Mouse (Mus musculus) naive thymus-derived CD4-positive, alpha-beta T cell, adult 2 months (primary cell): ENCODE data around the gene Zfp207.
A peak's percentile ranks its signal among the peaks of the same experiment; 100 is the strongest.
"Not testable (repeated sequence)": the region's sequence is repeated elsewhere in the genome, so short reads cannot be mapped to it uniquely, and the experiment has no call there.

Source experiments
- DNase-seq: peaks from one replicate; pipeline ENCODE4 v3.0.0-alpha.2; 2011; ENCODE audit warnings: low read depth

The Zfp207 gene

GRCm38 (mm10) chr11:80383019-80383625 lies at the start of gene Zfp207:
TSS of gene Zfp207 (plus strand) at chr11:80383279.
- DNase-seq: peak; percentile 97

- DNase-seq: no peak
These were observed 47.3 kb upstream of the Zfp207 start for GRCm38 (mm10) chr11:80335609-80336350.

DNA sequence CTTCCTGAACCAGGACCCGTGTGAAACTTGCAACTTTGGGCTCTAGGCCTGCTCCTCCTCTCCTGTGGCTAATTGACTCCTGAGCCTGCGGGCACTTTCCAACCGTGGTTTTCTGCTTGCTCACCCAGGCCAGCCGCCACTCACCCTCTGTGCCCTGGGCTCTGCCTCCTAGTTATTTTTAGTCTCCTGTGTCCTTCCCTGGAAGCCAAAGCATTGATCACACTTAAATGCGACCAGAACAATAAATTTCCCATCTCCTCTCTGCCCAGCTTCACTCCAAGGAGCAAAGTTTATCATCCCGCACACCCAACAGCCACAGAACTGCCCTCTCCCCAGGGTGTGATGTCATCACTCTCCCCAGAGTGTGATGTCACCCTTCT lies 46.7 kb upstream of the Zfp207 start:
- DNase-seq: no peak

DNA sequence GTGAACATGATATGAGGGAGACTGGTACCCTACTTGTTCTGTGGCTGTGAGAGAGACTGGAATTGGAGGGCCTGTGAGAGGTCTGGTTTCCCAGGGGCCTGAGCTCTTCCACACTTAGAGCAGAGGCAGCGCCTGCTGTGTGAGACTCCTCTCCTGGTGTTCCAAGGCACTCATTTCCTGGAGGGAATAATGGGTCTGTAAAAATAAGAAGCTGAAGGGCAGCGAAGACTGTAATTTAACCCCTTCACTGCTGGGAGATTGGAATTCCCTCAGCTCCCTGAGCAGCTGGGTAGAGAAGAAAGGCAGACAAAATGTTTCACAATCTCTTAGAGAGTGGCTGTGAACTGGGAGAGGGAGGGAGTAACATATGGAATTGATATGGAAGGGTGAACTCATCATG lies 40.6 kb upstream of the Zfp207 start:
- no peak for DNase-seq

- DNase-seq: peak; percentile 86
These were observed 31.1 kb upstream of the Zfp207 start for GRCm38 (mm10) chr11:80351832-80352430.

GRCm38 (mm10) chr11:80354832-80355231 lies 28.2 kb upstream of the Zfp207 start:
- no peak for DNase-seq

DNA sequence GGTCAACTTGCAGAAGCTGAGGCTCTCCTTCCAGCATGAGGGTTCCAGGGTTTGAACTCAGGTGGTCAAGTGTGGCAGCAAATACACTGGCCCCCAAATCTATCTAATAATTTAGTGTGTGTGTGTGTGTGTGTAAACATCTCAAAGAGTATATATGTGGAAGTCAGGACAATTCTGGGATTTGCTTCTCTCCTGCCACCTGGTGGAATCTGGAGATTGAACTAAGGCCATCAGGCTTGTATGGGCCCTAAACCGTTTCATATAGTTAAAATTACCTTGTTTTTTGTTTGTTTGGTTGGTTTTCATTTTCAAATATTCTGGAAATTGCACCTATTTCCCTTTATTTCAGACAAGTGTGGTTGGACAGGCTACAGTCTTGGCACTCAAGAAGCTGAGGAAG lies 14.1 kb upstream of the Zfp207 start:
- DNase-seq: no peak

GRCm38 (mm10) chr11:80376651-80377050 lies 6.4 kb upstream of the Zfp207 start:
- peak; percentile 54 for DNase-seq

DNA sequence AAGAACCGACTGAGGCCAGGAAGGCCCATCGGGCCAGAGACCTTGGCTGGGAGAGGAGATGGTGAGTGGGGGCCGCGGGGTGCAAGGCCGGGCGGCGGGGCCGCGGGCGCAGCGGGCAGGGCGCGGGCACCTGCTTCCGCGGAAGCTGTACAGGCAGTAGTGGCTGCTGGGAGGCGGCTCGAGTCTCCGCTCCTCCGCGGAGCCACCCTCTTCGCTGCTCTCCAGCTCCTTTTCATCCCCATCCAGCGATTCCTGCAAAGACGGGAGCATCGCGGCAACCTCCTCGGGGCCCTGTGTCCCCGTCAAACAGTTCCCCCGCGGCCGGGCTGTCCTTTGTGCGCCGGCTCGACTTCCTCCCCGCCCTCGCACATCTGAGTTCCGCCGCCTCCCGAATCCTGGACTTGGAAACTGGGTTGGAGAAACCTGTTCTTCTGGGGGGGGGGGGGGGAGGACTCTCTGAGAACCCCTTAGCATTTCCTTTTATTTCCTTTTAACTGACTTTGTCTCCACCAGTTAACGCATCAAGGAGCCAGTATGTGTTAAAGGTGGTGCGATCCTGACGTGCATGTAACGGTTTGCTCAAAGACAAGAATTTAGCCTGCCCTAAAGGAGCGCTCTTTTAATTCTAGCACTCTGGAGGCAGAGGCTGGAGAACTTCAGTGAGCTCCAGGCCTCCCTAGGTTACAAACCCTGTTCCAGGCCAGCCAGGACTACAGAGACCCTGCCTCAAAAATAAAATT lies 5.2 kb upstream of the Zfp207 start, which contains the start of gene 5730455P16Rik:
Gene 5730455P16Rik (minus strand): TSS at position 323 of the 740 bp plus-strand sequence.
- peak; percentile 85 for DNase-seq

DNA sequence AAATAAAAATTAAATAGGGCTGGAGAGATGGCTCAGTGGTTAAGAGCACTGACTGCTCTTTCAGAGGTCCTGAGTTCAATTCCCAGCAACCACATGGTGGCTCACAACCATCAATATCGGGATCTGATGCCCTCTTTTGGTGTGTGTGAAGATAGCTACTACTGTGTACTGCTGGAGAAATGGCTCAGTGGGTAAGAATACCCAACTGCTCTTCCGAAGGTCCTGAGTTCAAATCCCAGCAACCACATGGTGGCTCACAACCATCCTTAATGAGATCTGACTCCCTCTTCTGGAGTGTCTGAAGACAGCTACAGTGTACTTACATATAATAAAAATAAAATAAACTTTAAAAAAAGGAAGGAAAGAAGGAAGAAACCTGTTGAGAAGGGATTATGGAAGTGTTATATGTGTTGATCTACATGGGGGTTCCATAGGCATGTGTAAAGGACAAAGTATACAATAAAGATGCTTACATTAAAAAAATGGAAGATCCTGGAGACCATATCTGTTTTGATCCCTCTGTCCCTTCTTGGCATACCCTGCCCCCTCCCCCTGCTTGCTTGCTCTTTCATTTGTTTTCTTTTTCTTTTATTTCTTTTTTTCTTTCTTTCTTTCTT lies 4.5 kb upstream of the Zfp207 start:
- not testable (repeated sequence) for DNase-seq

DNA sequence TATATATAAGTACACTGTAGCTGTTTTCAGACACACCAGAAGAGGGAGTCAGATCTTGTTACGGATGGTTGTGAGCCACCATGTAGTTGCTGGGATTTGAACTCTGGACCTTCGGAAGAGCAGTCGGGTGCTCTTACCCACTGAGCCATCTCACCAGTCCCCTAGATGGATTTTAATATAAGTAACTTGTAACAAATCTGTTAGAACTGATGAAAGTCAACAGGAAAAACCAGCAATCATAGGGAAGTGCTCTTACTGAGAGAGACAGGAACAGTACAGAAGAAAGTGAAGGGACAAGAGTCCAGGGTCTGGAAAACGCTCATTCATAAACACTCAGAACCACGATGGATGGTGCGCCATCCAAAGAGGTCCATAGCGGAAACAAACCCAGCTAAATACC lies 3.9 kb upstream of the Zfp207 start:
- DNase-seq: not testable (repeated sequence)

- no peak for DNase-seq
These were observed 457 bp upstream of the Zfp207 start for GRCm38 (mm10) chr11:80382626-80383018.

DNA sequence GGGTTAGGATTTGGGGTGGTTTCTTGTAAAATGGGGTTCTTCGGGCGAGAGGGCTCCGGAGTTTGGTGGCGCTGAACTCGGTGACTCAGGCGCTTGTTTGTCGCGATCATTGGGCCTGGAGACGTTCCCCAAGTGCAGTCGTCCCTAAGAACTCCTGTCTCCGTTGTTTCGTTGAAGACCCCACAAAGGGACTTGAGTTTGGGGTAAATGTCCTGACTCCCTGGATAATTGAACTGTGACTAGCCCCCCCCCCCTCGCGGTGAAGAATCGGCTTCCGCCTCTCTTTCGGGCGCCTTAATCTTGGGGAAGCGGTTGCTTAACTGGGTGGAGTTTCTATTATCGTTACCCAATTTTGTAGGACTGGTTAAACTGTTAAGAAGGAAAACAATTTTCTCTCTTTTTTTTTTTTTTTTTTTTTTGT lies 557 bp downstream of the Zfp207 start:
- no peak for DNase-seq

DNA sequence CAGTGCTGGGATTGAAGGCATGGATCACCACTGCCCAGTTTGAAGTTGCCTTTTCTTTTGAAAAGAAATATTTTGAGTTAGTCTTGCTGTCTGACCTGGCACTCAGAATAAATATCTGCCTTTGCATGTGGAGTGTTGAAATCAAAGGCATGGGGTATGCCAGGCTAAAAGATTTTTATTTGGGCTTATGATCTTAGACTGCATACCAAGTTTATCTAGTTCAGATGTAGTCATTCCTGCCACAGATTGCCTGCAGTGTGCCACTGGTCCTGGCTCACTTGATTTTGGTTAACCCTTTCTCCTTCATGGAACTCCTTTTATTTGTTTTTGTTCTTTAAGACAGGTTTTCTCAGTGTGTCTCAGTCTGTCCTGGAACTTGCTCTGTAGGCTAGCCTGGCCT lies 1.4 kb downstream of the Zfp207 start:
- DNase-seq: no peak

GRCm38 (mm10) chr11:80385055-80385454 lies 2.0 kb downstream of the Zfp207 start:
- no peak for DNase-seq

- DNase-seq: no peak
These were observed 3.7 kb downstream of the Zfp207 start for GRCm38 (mm10) chr11:80386790-80387189.

GRCm38 (mm10) chr11:80389885-80390284 lies 6.8 kb downstream of the Zfp207 start:
- DNase-seq: no peak

DNA sequence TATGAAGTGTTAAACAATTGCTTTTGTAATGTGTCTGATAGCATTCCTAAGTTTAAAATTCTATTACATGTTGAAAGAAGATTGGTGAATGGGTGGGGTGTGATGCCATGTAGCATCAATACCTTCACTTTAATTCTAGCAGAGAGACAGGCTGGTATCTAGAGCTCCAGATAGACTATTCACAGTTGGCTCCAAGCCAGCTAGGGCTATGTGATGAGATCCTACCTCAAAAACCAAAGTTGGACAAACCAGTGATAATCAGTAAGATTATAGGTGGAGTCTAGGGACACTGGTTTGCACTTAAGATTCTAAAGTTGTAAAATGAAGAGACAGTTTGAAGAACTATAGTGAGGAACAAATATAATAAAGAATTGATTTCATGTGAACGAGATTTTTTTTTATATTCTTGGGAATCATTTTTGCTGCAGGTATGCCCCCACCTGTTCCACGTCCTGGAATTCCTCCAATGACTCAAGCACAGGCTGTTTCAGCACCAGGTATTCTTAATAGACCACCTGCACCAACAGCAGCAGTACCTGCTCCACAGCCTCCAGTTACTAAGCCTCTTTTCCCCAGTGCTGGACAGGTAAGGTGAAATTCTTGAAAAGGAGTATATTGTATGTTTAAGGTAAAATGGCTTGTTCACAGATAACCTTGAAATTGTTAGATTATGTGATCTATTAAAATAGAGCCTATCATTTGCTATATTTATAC lies 8.5 kb downstream of the Zfp207 start:
- no peak for DNase-seq

- no peak for DNase-seq
These were observed 12.9 kb downstream of the Zfp207 start for GRCm38 (mm10) chr11:80395930-80396329.

GRCm38 (mm10) chr11:80396617-80397016 lies 13.5 kb downstream of the Zfp207 start:
- DNase-seq: no peak

DNA sequence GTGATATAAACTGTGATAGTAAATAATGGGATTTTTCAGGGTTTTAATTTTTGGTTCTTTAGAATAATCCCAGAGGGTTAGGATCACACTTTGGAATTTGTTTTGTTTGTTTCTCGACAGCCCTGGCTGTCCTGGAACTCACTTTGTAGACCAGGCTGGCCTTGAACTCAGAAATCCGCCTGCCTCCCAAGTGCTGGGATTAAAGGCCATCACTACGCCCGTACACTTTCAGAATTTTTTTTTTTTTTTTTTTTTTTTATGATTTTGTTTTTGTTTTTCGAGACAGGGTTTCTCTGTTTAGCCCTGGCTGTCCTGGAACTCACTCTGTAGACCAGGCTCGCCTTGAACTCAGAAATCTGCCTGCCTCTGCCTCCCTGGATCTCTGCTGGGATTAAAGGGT lies 24.8 kb downstream of the Zfp207 start:
- DNase-seq: not testable (repeated sequence)
